Mouse (Mus musculus): ENCODE measurements at regions not wholly inside any gene's neighbourhood (a gene's known extent, or its start where the extent isn't known, plus 50 kb on each side); places are given as distances from the start of the nearest gene placed in this dataset.

DNA sequence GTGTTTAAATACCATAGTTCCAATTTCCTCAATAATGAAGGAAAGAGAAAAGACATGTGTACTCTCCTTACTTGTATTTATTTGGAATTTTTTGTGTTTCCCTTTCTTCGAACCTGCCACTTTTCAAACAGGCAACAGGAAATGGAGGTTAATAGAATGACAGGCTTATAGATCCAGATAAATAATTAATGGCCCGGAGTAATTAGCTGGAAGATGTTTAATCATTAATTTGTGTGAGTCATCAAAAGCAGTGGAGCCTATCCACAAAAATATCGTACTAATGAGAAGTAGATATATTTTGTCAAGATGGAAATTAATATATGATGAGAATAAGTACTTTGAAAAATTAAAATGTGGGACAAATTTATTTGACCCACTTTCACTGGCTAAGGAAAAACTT lies 236.3 kb upstream of the Gpc5 start:
- TF ChIP-seq EP300 (IDR thresholded peaks at IDR 0.05; ENCODE audit: insufficient read depth, low read depth, low read length) (no peak), POLR2A (IDR thresholded peaks at IDR 0.05; ENCODE audit: insufficient read depth, low read length) (no peak), CTCF (IDR thresholded peaks at IDR 0.05; ENCODE audit: low read depth, low read length) (no peak)
